Mouse (Mus musculus) C2C12 (cell line): ENCODE data around the gene Hdac8.

Experiments used
- CEBPB ChIP-seq: IDR thresholded peaks from one replicate; pipeline ENCODE4 v1.6.1; 2011; ENCODE audit warnings: low read depth, mild to moderate bottlenecking, control low read depth, moderate library complexity
- CTCF ChIP-seq: IDR thresholded peaks from one replicate; pipeline ENCODE4 v1.5.1; 2011; ENCODE audit not compliant: control insufficient read depth, insufficient read depth, insufficient read length
- FOSL1 ChIP-seq: IDR thresholded peaks from one replicate; pipeline ENCODE4 v1.8.0; 2011; ENCODE audit warnings: mild to moderate bottlenecking, low read length; ENCODE audit not compliant: poor library complexity, insufficient read depth, severe bottlenecking
- MAX ChIP-seq: IDR thresholded peaks from one replicate; pipeline ENCODE4 v1.6.1; 2011; ENCODE audit warnings: mild to moderate bottlenecking, control low read depth
- MYOG ChIP-seq: IDR thresholded peaks from one replicate; pipeline ENCODE4 v1.6.1; 2011; ENCODE audit not compliant: control insufficient read depth, insufficient read length; ENCODE audit errors: extremely low read depth
- USF1 ChIP-seq: IDR thresholded peaks from one replicate; pipeline ENCODE4 v1.6.1; 2011; ENCODE audit warnings: low read depth, mild to moderate bottlenecking, control low read depth, moderate library complexity

- no peak for TF ChIP-seq CTCF
- TF ChIP-seq USF1: no peak
- TF ChIP-seq FOSL1: no peak
- no peak for TF ChIP-seq CEBPB
- no peak for TF ChIP-seq MAX
- no peak for TF ChIP-seq MYOG
Measured at GRCm38 (mm10) chrX:102251937-102252860, 253.0 kb downstream of the Hdac8 start, which contains the start of gene Cited1.
